Comparison of ENCODE assay signal across 14 mouse cellular contexts in the genomic region with DNA sequence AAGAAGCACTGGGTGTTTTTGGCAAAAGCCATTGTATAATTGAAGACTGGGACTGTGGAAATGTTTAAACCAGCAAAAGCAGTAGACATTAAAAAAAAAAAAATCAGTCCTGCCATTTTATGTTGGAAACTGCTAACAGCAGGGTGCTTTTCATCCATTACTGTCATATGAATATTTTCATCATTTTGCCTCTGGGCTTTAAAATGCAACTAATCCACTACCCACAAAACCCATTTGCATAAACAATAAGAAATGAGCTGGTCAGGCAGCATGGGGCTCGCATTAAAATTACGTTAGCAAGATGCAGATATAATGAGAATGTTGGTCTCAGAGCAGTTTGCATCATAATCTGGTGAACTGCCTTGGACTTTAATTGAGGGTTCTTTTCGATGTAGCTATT.
"Had no signal": no experiment of that assay in that cellular context is flagged by ENCODE, and none has a peak within 500 bp of the region (broad histone marks: within the 10 kb centered on the region; RNA-seq: fewer than 3 reads in every experiment).

No protein-coding gene starts in this region.

- H3K27me3 ChIP-seq: liver, embryonic 15.5 days; midbrain, embryonic 12.5 days had no signal

- H3K9ac ChIP-seq: liver, embryonic 15.5 days; lung, embryonic 14.5 days; midbrain, embryonic 12.5 days had no signal

- H3K27ac ChIP-seq: limb, embryonic 10.5 days; liver, embryonic 15.5 days; midbrain, embryonic 12.5 days had no signal

- DNase-seq: kidney, adult 18-20 months; kidney, postnatal 14 days; lung, embryonic 14.5 days; lung, postnatal 10 days; lung, postnatal 4 days; retina, postnatal 1 day; right cerebral cortex, postnatal 4 days; spleen, adult 18-20 months; thymus, adult 18-20 months; thymus, postnatal 14 days had no signal

- H3K36me3 ChIP-seq: limb, embryonic 10.5 days; liver, embryonic 15.5 days; midbrain, embryonic 12.5 days had no signal

- H3K9me3 ChIP-seq: limb, embryonic 10.5 days; liver, embryonic 15.5 days; midbrain, embryonic 12.5 days had no signal

- H3K4me3 ChIP-seq: limb, embryonic 10.5 days; liver, embryonic 15.5 days; midbrain, embryonic 12.5 days had no signal

- H3K4me1 ChIP-seq: limb, embryonic 10.5 days; liver, embryonic 15.5 days; midbrain, embryonic 12.5 days had no signal

- H3K4me2 ChIP-seq: liver, embryonic 11.5 days; liver, embryonic 15.5 days; lung, embryonic 14.5 days; midbrain, embryonic 12.5 days had no signal
